Mouse (Mus musculus): Measurements from ENCODE around the gene Obscn. TPM values are rescaled to one million over a fixed set of nuclear protein-coding genes. Genes with fewer than 3 reads are reported as not detected.
"Not testable (repeated sequence)": the region's sequence is repeated elsewhere in the genome, so short reads cannot be mapped to it uniquely, and the experiment has no call there.

Obscn gene
- total and polyA plus RNA-seq, 3 experiments: 0.09 to 0.13 (median 0.13) TPM

- TF ChIP-seq ZC3H11A (IDR thresholded peaks at IDR 0.05; ENCODE audit: low read depth, low read length): no peak
Measured at GRCm38 (mm10) chr11:58954420-58955142, 181.6 kb downstream of the Obscn start, which contains the start of the genes Hist3h2a and Trim17 (continued).

- TF ChIP-seq E2F4 (IDR thresholded peaks at IDR 0.05; ENCODE audit: insufficient replicate concordance, low read depth, low read length): peak; percentile 4; the same call in 1 of the 2 replicates
- TF ChIP-seq ELF1 (IDR thresholded peaks at IDR 0.05; ENCODE audit: low read depth, low read length): 0 out of 2 replicates have a peak, but pooled peaks have one; percentile 56
- Histone ChIP-seq H3K27me3 (replicated peaks) (peaks cover 31% of the 10 kb centered on the region), H3K36me3 (replicated peaks in 1 of 2; ENCODE audit: control insufficient read depth in 1 of 2, insufficient read depth in 1 of 2, low read length in 1 of 2) (peaks cover 2 to 14% of the 10 kb centered on the region in 2 experiments), H3K27ac (ENCODE audit: insufficient read depth, low read depth) (peak overlapping the region; percentile 62), H3K4me3 (replicated peaks in 1 of 3; ENCODE audit: low read depth in 2 of 3, low read length in 2 of 3, poor library complexity in 1 of 3) (peak overlapping the region; percentile 24 to 72 (median 60)), H3K4me1 (ENCODE audit: control insufficient read depth in 1 of 2, insufficient read depth in 2 of 2) (peaks cover 10 to 41% of the 10 kb centered on the region in 2 experiments), H3K4me2 (ENCODE audit: insufficient read depth, low read depth, poor library complexity, severe bottlenecking) (peak overlapping the region; percentile 58), H3K9ac (ENCODE audit: insufficient read depth, low read depth) (peak overlapping the region; percentile 51)
- in situ Hi-C loops (cut with MboI; ENCODE audit: low pct_ligation_motif_present, low pct_unique_long_range_greater_than_20kb, low sequenced_read_pairs); DNase-seq (ENCODE audit: extremely low read depth); dilution Hi-C loops (cut with MboI; ENCODE audit: extremely low pct_ligation_motif_present, extremely low pct_unique_long_range_greater_than_20kb, low sequenced_read_pairs); H3K9me3 ChIP-seq (replicated peaks; ENCODE audit: low read length); H3K79me2 ChIP-seq (replicated peaks; ENCODE audit: control insufficient read depth, extremely low read depth, insufficient read depth, poor library complexity, severe bottlenecking): not testable (repeated sequence)
Measured at GRCm38 (mm10) chr11:58954170-58954419, 182.1 kb downstream of the Obscn start.

- in situ Hi-C loops (cut with MboI; ENCODE audit: low pct_ligation_motif_present, low pct_unique_long_range_greater_than_20kb, low sequenced_read_pairs) (no loop called here), dilution Hi-C loops (cut with MboI; ENCODE audit: extremely low pct_ligation_motif_present, extremely low pct_unique_long_range_greater_than_20kb, low sequenced_read_pairs) (no loop called here)
- H3K9ac ChIP-seq (ENCODE audit: insufficient read depth, low read depth): peak overlapping the region; percentile 51
- no peaks in the 10 kb centered on the region for H3K9me3 ChIP-seq (replicated peaks; ENCODE audit: low read length)
- DNase-seq (ENCODE audit: extremely low read depth): peak; percentile 80
- peak overlapping the region; percentile 58 for H3K4me2 ChIP-seq (ENCODE audit: insufficient read depth, low read depth, poor library complexity, severe bottlenecking)
- peaks cover 31% of the 10 kb centered on the region for H3K27me3 ChIP-seq (replicated peaks)
- peaks cover 2 to 14% of the 10 kb centered on the region in 2 experiments for H3K36me3 ChIP-seq (replicated peaks in 1 of 2; ENCODE audit: control insufficient read depth in 1 of 2, insufficient read depth in 1 of 2, low read length in 1 of 2)
- peak overlapping the region; percentile 24 to 60 (median 30) for H3K4me3 ChIP-seq (replicated peaks in 1 of 3; ENCODE audit: low read depth in 2 of 3, low read length in 2 of 3, poor library complexity in 1 of 3)
- peaks cover 2% of the 10 kb centered on the region; the same call in 1 of the 2 replicates for H3K79me2 ChIP-seq (replicated peaks; ENCODE audit: control insufficient read depth, extremely low read depth, insufficient read depth, poor library complexity, severe bottlenecking)
- peaks cover 8 to 36% of the 10 kb centered on the region in 2 experiments for H3K4me1 ChIP-seq (ENCODE audit: control insufficient read depth in 1 of 2, insufficient read depth in 2 of 2)
- H3K27ac ChIP-seq (ENCODE audit: insufficient read depth, low read depth): peak overlapping the region; percentile 62
- no peak for TF ChIP-seq ZC3H11A (IDR thresholded peaks at IDR 0.05; ENCODE audit: low read depth, low read length)
- TF ChIP-seq CTCF (conservative IDR thresholded peaks at IDR 0.05 in 1 of 2, IDR thresholded peaks at IDR 0.05 in 1 of 2; ENCODE audit: low read depth in 2 of 2, low read length in 2 of 2): no peak
- peak; percentile 82 for TF ChIP-seq BHLHE40 (IDR thresholded peaks at IDR 0.05; ENCODE audit: low read depth, low read length)
- no peak for TF ChIP-seq GABPA (IDR thresholded peaks at IDR 0.05; ENCODE audit: insufficient replicate concordance, low read depth, low read length)
- TF ChIP-seq JUND (conservative IDR thresholded peaks at IDR 0.05; ENCODE audit: low read depth, low read length): no peak
- TF ChIP-seq POLR2A (IDR thresholded peaks at IDR 0.05; ENCODE audit: low read depth, low read length): peak; percentile 40; the same call in 1 of the 2 replicates
- TF ChIP-seq NELFE (IDR thresholded peaks at IDR 0.05; ENCODE audit: low read depth, low read length): peak; percentile 50
- no peak for TF ChIP-seq TBP (conservative IDR thresholded peaks at IDR 0.05; ENCODE audit: low read depth, low read length)
- TF ChIP-seq RCOR1 (conservative IDR thresholded peaks at IDR 0.05; ENCODE audit: low read depth, low read length): no peak; the same call in 1 of the 2 replicates
- TF ChIP-seq JUN (IDR thresholded peaks at IDR 0.05; ENCODE audit: insufficient read depth, low read depth, low read length): no peak
- TF ChIP-seq MAZ (IDR thresholded peaks at IDR 0.05; ENCODE audit: low read depth, low read length): no peak
- TF ChIP-seq MEF2A (IDR thresholded peaks at IDR 0.05; ENCODE audit: borderline replicate concordance, low read depth, low read length): peak; percentile 63; the same call in 1 of the 2 replicates
- no peak for TF ChIP-seq NRF1 (IDR thresholded peaks at IDR 0.05; ENCODE audit: low read depth, low read length)
- no peak; the same call in 1 of the 2 replicates for TF ChIP-seq ZMIZ1 (IDR thresholded peaks at IDR 0.05; ENCODE audit: low read depth, low read length)
- peak; percentile 55; the same call in 1 of the 2 replicates for TF ChIP-seq ETS1 (conservative IDR thresholded peaks at IDR 0.05; ENCODE audit: low read depth, low read length)
- TF ChIP-seq E2F4 (IDR thresholded peaks at IDR 0.05; ENCODE audit: insufficient replicate concordance, low read depth, low read length): no peak
- peak; percentile 73 for TF ChIP-seq IRF4 (IDR thresholded peaks at IDR 0.05; ENCODE audit: low read depth, low read length)
- peak; percentile 41; the same call in 1 of the 2 replicates for TF ChIP-seq UBTF (IDR thresholded peaks at IDR 0.05; ENCODE audit: low read depth, low read length)
- no peak for TF ChIP-seq MAX (IDR thresholded peaks at IDR 0.05; ENCODE audit: low read length)
- TF ChIP-seq EP300 (IDR thresholded peaks at IDR 0.05; ENCODE audit: low read length): peak; percentile 52
- TF ChIP-seq CHD1 (IDR thresholded peaks at IDR 0.05; ENCODE audit: low read depth, low read length): no peak
- no peak for TF ChIP-seq PAX5 (IDR thresholded peaks at IDR 0.05; ENCODE audit: low read length)
- no peak; the same call in 1 of the 2 replicates for TF ChIP-seq RAD21 (IDR thresholded peaks at IDR 0.05; ENCODE audit: low read depth, low read length)
- no peak for TF ChIP-seq ZKSCAN1 (IDR thresholded peaks at IDR 0.05; ENCODE audit: borderline replicate concordance, low read depth, low read length)
- TF ChIP-seq HCFC1 (IDR thresholded peaks at IDR 0.05; ENCODE audit: low read depth, low read length): no peak
- TF ChIP-seq SMC3 (IDR thresholded peaks at IDR 0.05; ENCODE audit: low read depth, low read length): no peak
Measured at GRCm38 (mm10) chr11:58953351-58954169, 182.6 kb downstream of the Obscn start.
